Mouse (Mus musculus) testis, adult 2 months (tissue): ENCODE results near the gene Pitpnc1.

Source experiments
- CTCF ChIP-seq: fragments of 200-500 bp; IDR thresholded peaks from 2 replicates; pipeline ENCODE4 v1.5.1; 2012; ENCODE audit warnings: low read depth, mild to moderate bottlenecking, inconsistent platforms, low read length, moderate library complexity; ENCODE audit not compliant: control insufficient read depth, insufficient read depth, insufficient replicate concordance
- POLR2A ChIP-seq: fragments of 200-500 bp; IDR thresholded peaks from 2 replicates; pipeline ENCODE4 v1.6.1; 2012; ENCODE audit warnings: low read depth, mild to moderate bottlenecking, inconsistent platforms, low read length, moderate library complexity; ENCODE audit not compliant: control insufficient read depth

- TF ChIP-seq POLR2A, result no peak
- TF ChIP-seq CTCF, result no peak
Measured at GRCm38 (mm10) chr11:107411576-107411975, 58.9 kb downstream of the Pitpnc1 start.
